Mouse (Mus musculus) ovary, adult 18-20 months (tissue): ENCODE measurements at regions not wholly inside any gene's neighbourhood (a gene's known extent, or its start where the extent isn't known, plus 50 kb on each side); places are given as distances from the start of the nearest gene placed in this dataset.

Experiments used
- DNase-seq: peaks from one replicate; pipeline ENCODE4 v3.0.0; 2022; ENCODE audit warnings: low spot score, mixed read lengths

- peak; percentile 17 for DNase-seq
Observed at GRCm38 (mm10) chr6:51009526-51010340, 355.5 kb upstream of the Npvf start.

GRCm38 (mm10) chr6:51010536-51010935 is 356.3 kb upstream of the Npvf start:
- no peak for DNase-seq

- DNase-seq: peak; percentile 34
Observed at GRCm38 (mm10) chr6:51012086-51012830, 358.0 kb upstream of the Npvf start.

- DNase-seq: no peak
Observed at GRCm38 (mm10) chr6:51015735-51016134, 361.5 kb upstream of the Npvf start.

- DNase-seq: no peak
Observed at GRCm38 (mm10) chr6:51016441-51017070, 362.3 kb upstream of the Npvf start.

GRCm38 (mm10) chr6:51017260-51017999 is 363.2 kb upstream of the Npvf start:
- no peak for DNase-seq

GRCm38 (mm10) chr6:51021206-51021605 is 367.0 kb upstream of the Npvf start:
- DNase-seq: no peak

- no peak for DNase-seq
Observed at GRCm38 (mm10) chr6:51023361-51023760, 369.1 kb upstream of the Npvf start.

GRCm38 (mm10) chr6:51024756-51025155 is 370.5 kb upstream of the Npvf start:
- DNase-seq: no peak

- DNase-seq: no peak
Observed at GRCm38 (mm10) chr6:51025411-51025810, 371.2 kb upstream of the Npvf start.

- DNase-seq: no peak
Observed at GRCm38 (mm10) chr6:51027296-51027695, 373.1 kb upstream of the Npvf start.

GRCm38 (mm10) chr6:51029516-51029915 is 375.3 kb upstream of the Npvf start:
- no peak for DNase-seq

- DNase-seq: no peak
Observed at GRCm38 (mm10) chr6:51029953-51030352, 375.7 kb upstream of the Npvf start.

GRCm38 (mm10) chr6:51033835-51034234 is 379.6 kb upstream of the Npvf start:
- DNase-seq: no peak

GRCm38 (mm10) chr6:51036074-51036473 is 381.8 kb upstream of the Npvf start:
- no peak for DNase-seq

GRCm38 (mm10) chr6:51036553-51036952 is 382.3 kb upstream of the Npvf start:
- no peak for DNase-seq

- no peak for DNase-seq
Observed at GRCm38 (mm10) chr6:51036956-51037355, 382.7 kb upstream of the Npvf start.

GRCm38 (mm10) chr6:51039486-51040180 is 385.4 kb upstream of the Npvf start:
- DNase-seq: no peak

- no peak for DNase-seq
Observed at GRCm38 (mm10) chr6:51043970-51044369, 388.5 kb upstream of the Nfe2l3 start.

- no peak for DNase-seq
Observed at GRCm38 (mm10) chr6:51044873-51045272, 387.6 kb upstream of the Nfe2l3 start.

GRCm38 (mm10) chr6:51052451-51052921 is 380.0 kb upstream of the Nfe2l3 start:
- DNase-seq: no peak
